Mouse (Mus musculus) urinary bladder, adult 2 months (tissue): ENCODE results near the gene Fam126a. TPM values are rescaled to one million over a fixed set of nuclear protein-coding genes. Genes with fewer than 3 reads are reported as not detected.

Experiments
- DNase-seq: peaks from one replicate; pipeline ENCODE4 v3.0.0; 2022; ENCODE audit warnings: low spot score
- polyA plus RNA-seq: library from polyadenylated mRNA; depleted of rRNA; stranded (reverse); fragments of >200 nt; gene quantifications from 2 replicates; pipeline ENCODE4 v1.2.3, GENCODE M21; 2012; rRNA removed

The Fam126a gene
- 16.7 and 17.6 TPM in 2 replicates for polyA plus RNA-seq

GRCm38 (mm10) chr5:24030579-24030969 is at the start of gene Fam126a:
TSS of gene Fam126a (minus strand) at chr5:24030690.
- peak; percentile 87 for DNase-seq

GRCm38 (mm10) chr5:24078420-24079179 is 48.1 kb upstream of the Fam126a start:
- DNase-seq, result no peak

- no peak for DNase-seq
Measured at GRCm38 (mm10) chr5:24077739-24078306, 47.3 kb upstream of the Fam126a start.

DNA sequence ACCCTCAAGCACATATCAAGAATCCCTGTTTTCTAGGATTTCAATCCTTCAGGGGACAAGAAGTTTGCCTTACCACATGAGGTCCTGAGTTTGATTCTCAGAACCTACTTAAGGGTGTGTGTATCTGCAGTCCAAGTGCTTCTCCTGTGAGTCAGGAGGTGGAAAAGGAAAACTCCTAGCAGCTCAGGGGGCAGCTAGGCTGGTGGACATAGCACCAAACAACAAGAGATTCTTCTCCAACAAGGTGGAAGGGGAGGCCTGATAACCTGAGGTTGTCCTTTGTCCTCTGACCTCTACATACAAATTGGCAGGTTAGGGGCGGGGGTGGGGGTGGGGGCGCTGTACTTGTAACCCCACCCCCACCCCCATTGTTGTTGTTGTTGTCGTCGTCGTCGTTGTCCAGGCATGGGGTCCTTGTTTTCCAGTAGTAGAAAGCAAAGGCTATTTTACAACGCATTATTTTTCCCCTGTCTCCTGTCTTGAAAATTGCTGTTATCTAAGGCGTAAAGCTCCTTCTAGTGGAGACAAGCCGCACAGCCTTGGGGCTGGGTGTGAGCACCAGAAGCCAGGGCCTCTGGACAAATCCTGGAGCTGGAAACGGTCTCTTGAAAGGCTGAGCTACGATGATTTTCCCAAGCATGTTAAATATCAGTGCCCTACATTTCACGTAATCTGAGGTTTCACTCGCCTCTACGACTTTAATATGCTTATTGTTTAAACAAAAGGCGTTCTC is 46.7 kb upstream of the Fam126a start:
- no peak for DNase-seq

DNA sequence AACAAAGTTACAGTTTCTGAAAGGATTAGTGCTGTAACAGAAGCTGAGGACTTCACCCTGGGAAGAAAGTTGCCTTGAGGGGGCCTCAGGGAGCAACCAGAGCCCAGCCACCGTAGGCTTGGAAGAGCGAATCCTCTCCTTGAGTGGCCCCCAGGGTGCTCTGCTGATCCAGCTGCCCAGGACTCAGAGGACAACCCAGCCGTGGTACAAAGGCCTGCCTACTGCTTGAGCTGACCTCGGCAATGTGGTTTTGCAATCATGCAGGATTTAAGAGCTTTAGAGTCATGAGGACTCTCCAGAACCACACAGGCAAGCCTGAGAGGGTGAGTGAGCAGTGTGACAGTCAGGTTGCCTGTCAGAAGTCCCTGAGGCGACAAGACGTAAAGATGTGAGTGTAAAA is 41.5 kb upstream of the Fam126a start:
- no peak for DNase-seq

GRCm38 (mm10) chr5:24068955-24069354 is 38.5 kb upstream of the Fam126a start:
- DNase-seq, result no peak

GRCm38 (mm10) chr5:24063545-24063944 is 33.1 kb upstream of the Fam126a start:
- DNase-seq, result no peak

DNA sequence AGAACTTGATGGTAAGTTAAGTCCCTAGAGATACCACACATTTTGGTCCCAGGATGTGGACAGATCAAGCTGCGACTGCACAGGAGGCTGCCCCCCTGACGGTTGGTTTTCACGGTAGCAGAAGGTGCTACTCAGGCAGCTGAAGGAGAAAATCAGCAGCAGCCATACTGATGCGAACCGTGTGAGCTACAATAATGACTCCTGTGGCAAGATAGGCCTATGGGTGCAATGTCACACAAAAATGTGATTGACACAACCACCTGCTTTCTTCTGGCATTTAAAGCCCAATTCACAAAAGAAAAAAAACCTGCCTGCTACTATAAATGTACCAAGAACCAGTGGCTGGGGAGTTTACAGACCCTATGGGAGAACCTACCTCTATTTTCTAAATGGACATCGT is 32.5 kb upstream of the Fam126a start:
- DNase-seq, result no peak

DNA sequence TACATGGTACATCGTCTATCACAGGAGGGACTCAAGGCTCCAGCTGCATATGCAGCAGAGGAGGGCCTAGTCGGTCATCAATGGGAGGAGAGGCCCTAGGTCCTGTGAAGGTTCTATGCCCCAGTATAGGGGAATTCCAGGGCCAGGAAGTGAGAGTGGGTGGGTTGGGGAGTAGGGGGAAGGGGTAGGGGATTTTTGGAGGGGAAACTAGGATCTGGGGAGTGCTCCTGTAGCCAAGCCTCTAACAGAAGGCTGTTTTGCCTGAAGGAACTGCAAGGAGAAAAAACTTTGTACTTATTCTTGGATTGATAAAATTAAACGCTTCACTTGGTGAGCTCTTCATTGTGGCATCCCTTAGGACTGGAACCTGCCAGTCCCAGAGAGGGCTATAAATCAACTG is 30.5 kb upstream of the Fam126a start:
- no peak for DNase-seq

DNA sequence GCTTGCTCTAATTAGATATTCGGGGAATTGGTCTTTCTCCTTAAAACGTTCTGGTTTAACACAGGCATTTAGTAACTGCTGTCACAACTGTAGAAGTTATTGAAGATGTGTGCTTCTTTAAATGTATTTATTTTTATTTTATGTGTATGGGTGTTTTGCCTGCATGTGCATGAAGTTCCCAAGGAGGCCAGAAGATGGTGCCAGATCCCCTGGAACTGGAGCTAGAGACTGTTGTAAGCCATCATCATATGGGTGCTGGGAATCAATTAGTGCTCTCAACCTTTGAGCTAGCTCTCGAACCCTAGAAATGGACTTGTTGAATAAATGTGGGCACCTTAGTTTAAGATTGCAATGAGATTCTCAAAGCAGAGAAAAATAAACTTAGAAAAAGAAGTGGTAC is 27.1 kb upstream of the Fam126a start:
- DNase-seq, result no peak

- DNase-seq, result no peak
Measured at GRCm38 (mm10) chr5:24056865-24057264, 26.4 kb upstream of the Fam126a start.

DNA sequence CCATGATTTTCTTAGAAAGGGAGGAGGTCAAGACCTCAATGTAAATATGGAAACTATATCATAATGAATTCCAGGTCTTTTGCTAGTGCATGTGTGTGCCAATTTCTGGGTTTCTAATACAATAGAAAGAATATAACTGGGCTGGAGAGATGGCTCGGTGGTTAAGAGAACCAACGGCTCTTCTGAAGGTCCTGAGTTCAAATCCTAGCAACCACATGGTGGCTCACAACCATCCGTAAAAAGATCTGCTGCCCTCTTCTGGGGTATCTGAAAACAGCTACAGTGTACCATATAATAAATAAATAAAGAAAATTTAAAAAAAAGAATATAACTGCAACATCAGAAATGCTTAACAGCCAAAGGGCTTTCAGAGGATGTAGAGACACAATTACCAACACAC is 23.9 kb upstream of the Fam126a start:
- DNase-seq, result no peak

GRCm38 (mm10) chr5:24053245-24054190 is 23.0 kb upstream of the Fam126a start:
- no peak for DNase-seq

DNA sequence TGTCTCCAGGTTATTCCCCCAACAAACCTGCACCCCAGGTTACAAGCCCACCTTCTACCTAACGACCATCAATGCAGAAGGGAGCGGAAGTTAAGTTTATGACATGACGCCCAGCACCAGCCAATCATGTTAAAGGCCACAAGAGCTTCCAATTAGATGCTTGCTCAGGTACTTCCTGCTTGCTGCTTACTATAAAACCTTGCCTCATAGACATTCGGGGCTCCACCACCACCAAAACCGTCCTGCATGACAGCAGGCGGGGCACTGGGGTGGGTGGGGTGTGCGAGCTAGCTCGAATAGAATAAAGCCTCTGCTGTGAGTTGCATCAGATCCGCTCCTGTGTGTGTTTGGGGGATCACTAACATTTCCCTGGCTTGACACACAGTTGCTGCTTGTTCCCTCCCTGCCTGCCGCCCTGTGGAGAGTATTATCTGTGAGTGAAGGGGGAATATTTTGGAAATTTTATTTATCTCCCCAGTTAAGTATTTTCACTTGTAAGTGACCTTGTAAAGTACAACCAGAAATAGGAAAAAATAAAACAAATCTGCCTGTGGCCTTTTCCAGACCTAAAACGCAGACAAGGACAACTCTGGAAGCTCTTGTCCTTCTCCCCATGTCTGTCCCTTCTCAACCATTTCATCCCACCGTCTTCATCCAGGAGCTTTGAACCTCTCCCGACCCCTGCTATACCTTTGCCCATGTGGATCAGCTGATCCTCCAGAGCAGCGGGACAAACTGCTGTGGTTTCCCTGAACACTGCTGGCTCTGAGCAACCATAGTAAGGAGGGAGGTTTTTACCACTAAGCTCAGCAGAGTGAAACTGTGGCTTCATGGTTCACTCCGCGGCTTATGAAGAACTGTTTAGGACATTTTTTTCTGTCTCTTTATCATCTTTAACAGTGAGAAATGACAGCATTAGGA is 21.5 kb upstream of the Fam126a start:
- no peak for DNase-seq

- DNase-seq, result no peak
Measured at GRCm38 (mm10) chr5:24047821-24048220, 17.3 kb upstream of the Fam126a start.

DNA sequence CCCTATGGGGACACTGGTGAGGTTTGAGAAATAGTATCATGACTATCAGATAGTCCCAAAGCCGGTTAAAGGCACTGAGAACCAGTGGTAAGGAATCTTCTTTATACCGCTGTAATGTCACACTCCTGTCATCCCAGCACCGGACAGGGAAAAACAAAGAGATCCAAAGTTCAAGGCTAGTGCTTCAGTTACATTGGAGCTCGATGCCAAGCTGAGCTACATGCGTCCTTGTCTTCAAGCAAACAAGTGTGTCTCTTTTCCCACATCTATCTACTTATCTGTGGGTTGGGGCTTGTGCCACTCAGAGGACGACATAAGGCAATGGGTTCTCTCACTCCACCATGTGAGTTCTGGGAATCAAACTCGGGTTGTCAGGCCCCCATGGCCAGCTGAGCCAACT is 16.5 kb upstream of the Fam126a start:
- DNase-seq, result no peak

DNA sequence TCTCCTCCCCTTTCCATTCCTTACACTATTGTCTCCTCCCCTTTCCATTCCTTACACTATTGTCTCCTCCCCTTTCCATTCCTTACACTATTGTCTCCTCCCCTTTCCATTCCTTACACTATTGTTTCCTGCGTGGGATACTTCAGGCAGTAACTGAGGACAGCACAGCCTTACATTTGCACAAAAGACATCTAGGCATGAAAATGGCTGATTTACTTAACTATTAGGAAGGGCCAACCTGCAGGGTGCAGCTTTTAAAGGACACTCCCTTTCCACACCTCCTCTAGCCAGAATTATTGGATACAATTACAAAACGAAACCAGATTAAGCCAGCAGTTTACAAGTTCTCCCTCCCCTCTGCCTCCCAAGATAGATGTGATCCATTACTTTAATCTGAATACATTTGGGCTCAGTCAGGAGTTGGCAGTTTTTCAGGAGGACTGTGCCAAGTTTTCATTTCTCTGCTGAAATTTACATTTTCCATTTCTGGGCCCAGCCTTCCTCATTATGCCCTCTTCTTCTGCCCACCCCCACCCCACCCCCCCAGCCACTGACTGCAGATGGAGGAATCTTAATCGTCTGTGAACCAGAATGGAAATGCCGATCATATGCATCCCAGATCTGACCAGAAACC is 15.6 kb upstream of the Fam126a start:
- DNase-seq, result no peak

GRCm38 (mm10) chr5:24044387-24044786 is 13.9 kb upstream of the Fam126a start:
- DNase-seq, result no peak

GRCm38 (mm10) chr5:24043367-24043766 is 12.9 kb upstream of the Fam126a start:
- DNase-seq, result no peak

- DNase-seq, result no peak
Measured at GRCm38 (mm10) chr5:24041341-24041852, 10.9 kb upstream of the Fam126a start.
